Mouse (Mus musculus) forebrain, embryonic 11.5 days (tissue): Measurements from ENCODE around the gene Tspan9. TPM values are rescaled to one million over a fixed set of nuclear protein-coding genes. Genes with fewer than 3 reads are reported as not detected.
A peak's percentile ranks its signal among the peaks of the same experiment; 100 is the strongest.

Experiments
- ATAC-seq: fragments of 200-750 bp; cut with Nextera tagmentation; replicated peaks from 2 replicates; pipeline ENCODE4 v1.8.0; 2017; ENCODE audit warnings: moderate TSS enrichment; ENCODE audit not compliant: low FRiP score
- DNase-seq: peaks from one replicate; pipeline ENCODE4 v3.0.0-alpha.2; 2017; ENCODE audit warnings: low spot score
- H3K27ac ChIP-seq: fragments of 300-500 bp; sonication (generic); 2 replicates; pipeline ENCODE4 v1.5.1; 2014; ENCODE audit warnings: low read depth, low read length
- H3K27me3 ChIP-seq: fragments of 300-500 bp; sonication (generic); 2 replicates; pipeline ENCODE4 v1.6.1; 2014; ENCODE audit warnings: mild to moderate bottlenecking, low read length, mixed read lengths; ENCODE audit not compliant: control insufficient read depth, insufficient read depth
- H3K36me3 ChIP-seq: fragments of 300-500 bp; sonication (generic); 2 replicates; pipeline ENCODE4 v1.6.1; 2014; ENCODE audit warnings: mild to moderate bottlenecking, low read length, moderate library complexity, mixed read lengths; ENCODE audit not compliant: control insufficient read depth, insufficient read depth
- H3K4me1 ChIP-seq: fragments of 300-500 bp; sonication (generic); replicated peaks from 2 replicates; pipeline ENCODE4 v1.6.1; 2014; ENCODE audit warnings: low read length, mixed read lengths; ENCODE audit not compliant: control insufficient read depth, insufficient read depth
- H3K4me2 ChIP-seq: fragments of 300-500 bp; sonication (generic); 2 replicates; pipeline ENCODE4 v1.6.1; 2014; ENCODE audit warnings: low read depth, mild to moderate bottlenecking, low read length, moderate library complexity, mixed read lengths; ENCODE audit not compliant: severe bottlenecking
- H3K4me3 ChIP-seq: fragments of 300-500 bp; sonication (generic); 2 replicates; pipeline ENCODE4 v1.5.1; 2014; ENCODE audit warnings: low read depth, low read length
- H3K9ac ChIP-seq: fragments of 300-500 bp; sonication (generic); 2 replicates; pipeline ENCODE4 v1.6.1; 2014; ENCODE audit warnings: low read length
- H3K9me3 ChIP-seq: fragments of 300-500 bp; sonication (generic); 2 replicates; pipeline ENCODE4 v1.6.1; 2016; ENCODE audit warnings: low read length, mixed read lengths; ENCODE audit not compliant: control insufficient read depth
- WGBS: fragments of 180-500 bp; shearing (Covaris S2); extraction: QIAGEN DNeasy Blood & Tissue Kit; methylation state at CpG from one replicate; pipeline ENCODE4 v1.1.7; 2014; 5-methylcytosine and 5-hydroxymethylcytosine counted together
- polyA plus RNA-seq: library from polyadenylated mRNA; unstranded; fragments of >200 nt; fragmentation: Nextera tagmentation; extraction: Ambion mirVana; gene quantifications from 2 replicates; pipeline ENCODE4 v1.2.1, GENCODE M21; 2014

Tspan9 gene
- polyA plus RNA-seq, 1 experiment from 2014 or later = 39.6 TPM

- Histone ChIP-seq H3K4me1 (peaks cover 17% of the 10 kb centered on the region; the same call in 1 of the 2 replicates), H3K36me3 (no peaks in the 10 kb centered on the region), H3K4me3 (no peak overlapping the region), H3K4me2 (no peak overlapping the region), H3K9me3 (no peaks in the 10 kb centered on the region), H3K9ac (no peak overlapping the region), H3K27ac (no peak overlapping the region), H3K27me3 (peaks cover 12% of the 10 kb centered on the region)
- DNase-seq (no peak), ATAC-seq (no peak)
- 38% methylated on average over 6 of the region's 6 CpGs for WGBS
Measured at GRCm38 (mm10) chr6:128038568-128038967, 104.8 kb downstream of the Tspan9 start.

DNA sequence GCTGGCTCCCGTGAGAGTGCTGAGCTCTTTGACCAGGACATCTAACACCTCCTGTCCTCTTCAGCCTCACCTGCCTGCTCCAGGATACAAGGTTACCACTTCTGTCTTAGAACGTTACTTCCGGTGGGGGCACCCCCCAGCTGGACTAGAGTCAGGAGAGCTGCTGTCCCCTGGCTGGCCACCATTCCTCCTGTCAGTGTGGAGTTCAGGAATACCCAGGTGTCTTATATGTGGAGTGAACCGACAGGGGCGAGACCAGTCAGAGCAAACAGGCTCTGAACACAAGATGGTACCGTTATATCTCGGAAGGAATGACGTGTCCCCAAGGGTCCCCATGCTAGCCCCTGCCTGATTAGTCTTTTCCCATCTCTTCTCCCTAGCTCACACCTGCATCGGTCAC is 106.8 kb downstream of the Tspan9 start:
- ATAC-seq (no peak), DNase-seq (no peak)
- no peak overlapping the region for H3K4me2 ChIP-seq
- no peak overlapping the region for H3K9ac ChIP-seq
- 83% methylated on average over 9 of the region's 9 CpGs for WGBS
- peaks cover 19% of the 10 kb centered on the region; the same call in 1 of the 2 replicates for H3K4me1 ChIP-seq
- H3K27ac ChIP-seq = no peak overlapping the region
- no peak overlapping the region for H3K4me3 ChIP-seq
- H3K9me3 ChIP-seq = no peaks in the 10 kb centered on the region
- peaks cover 21% of the 10 kb centered on the region for H3K27me3 ChIP-seq
- H3K36me3 ChIP-seq = no peaks in the 10 kb centered on the region

DNA sequence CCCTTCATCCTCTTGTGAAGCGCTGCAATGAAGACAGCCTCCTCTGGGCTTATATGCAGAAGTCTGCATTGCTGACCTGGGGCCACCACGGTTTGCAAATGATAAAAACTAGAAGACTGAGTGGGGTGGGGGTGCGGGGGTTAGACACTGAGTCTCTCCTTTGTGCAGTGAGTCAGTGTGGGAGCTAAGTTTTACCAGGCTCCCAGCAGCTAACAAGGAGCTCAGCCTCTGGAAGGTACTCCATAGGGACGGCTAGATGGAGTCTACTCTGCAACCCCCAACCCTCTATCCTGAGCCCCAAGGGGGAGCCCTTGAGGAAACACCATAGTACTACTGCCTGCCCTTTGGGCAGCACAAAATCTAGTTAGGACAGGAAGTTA is 107.5 kb downstream of the Tspan9 start:
- Histone ChIP-seq H3K4me1 (peaks cover 19% of the 10 kb centered on the region; the same call in 1 of the 2 replicates), H3K27ac (no peak overlapping the region), H3K4me2 (peak overlapping the region; percentile 98), H3K36me3 (no peaks in the 10 kb centered on the region), H3K9me3 (no peaks in the 10 kb centered on the region), H3K27me3 (peaks cover 21% of the 10 kb centered on the region), H3K4me3 (peak overlapping the region; percentile 47), H3K9ac (peak overlapping the region; percentile 30; the same call in 1 of the 2 replicates)
- DNase-seq (no peak), ATAC-seq (no peak)
- 5% methylated on average over 4 of the region's 4 CpGs for WGBS

DNA sequence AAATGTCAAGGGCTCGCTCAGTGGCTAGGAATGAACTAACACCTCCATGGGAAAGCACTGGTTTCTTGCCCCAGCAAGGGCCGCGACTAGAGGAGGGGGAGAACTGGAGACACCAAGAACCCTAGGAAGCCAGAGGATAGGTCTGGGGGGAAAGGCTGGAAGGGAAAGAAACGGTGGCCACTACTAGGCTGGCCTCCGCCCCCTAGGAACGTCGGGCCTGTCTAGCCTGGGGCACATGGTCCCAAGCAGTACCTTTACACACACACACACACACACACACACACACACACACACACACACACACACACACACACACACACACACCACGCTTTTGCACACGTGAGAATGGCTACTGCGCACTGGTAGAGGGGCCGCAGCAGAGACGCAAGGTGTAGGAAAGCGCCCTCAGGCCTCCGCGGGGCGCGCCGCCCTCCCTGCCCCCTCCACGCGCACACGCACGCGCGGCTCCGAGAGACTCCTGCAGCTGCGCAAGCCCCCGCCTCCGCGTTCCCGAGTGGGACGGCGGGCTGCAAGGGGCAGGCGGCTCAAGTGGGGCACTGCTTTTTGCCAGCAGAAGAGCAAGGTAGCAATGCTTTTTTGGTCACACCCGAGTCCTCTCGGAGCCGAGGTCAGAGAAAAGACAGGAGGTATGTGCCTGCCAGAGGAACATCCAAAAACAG is 108.0 kb downstream of the Tspan9 start:
- no peaks in the 10 kb centered on the region for H3K36me3 ChIP-seq
- WGBS = 1% methylated on average over 36 of the region's 36 CpGs
- H3K4me1 ChIP-seq = peaks cover 19% of the 10 kb centered on the region; the same call in 1 of the 2 replicates
- H3K9me3 ChIP-seq = no peaks in the 10 kb centered on the region
- DNase-seq = peak; percentile 67
- peak overlapping the region; percentile 30; the same call in 1 of the 2 replicates for H3K9ac ChIP-seq
- H3K4me2 ChIP-seq = peak overlapping the region; percentile 98
- peak overlapping the region; percentile 47 for H3K4me3 ChIP-seq
- ATAC-seq = peak; percentile 45; the same call in 1 of the 2 replicates
- no peak overlapping the region for H3K27ac ChIP-seq
- peaks cover 21% of the 10 kb centered on the region for H3K27me3 ChIP-seq

- ATAC-seq (peak; percentile 82), DNase-seq (peak; percentile 90)
- Histone ChIP-seq H3K36me3 (no peaks in the 10 kb centered on the region), H3K27ac (no peak overlapping the region), H3K4me2 (peak overlapping the region; percentile 98), H3K27me3 (peaks cover 21% of the 10 kb centered on the region), H3K4me3 (peak overlapping the region; percentile 47), H3K9ac (peak overlapping the region; percentile 59), H3K9me3 (no peaks in the 10 kb centered on the region), H3K4me1 (peaks cover 19% of the 10 kb centered on the region; the same call in 1 of the 2 replicates)
- WGBS = under 1% methylated on average over 79 of the region's 80 CpGs
Measured at GRCm38 (mm10) chr6:128034317-128035249, 108.8 kb downstream of the Tspan9 start.

- Histone ChIP-seq H3K4me2 (peak overlapping the region; percentile 98), H3K9me3 (no peaks in the 10 kb centered on the region), H3K4me3 (peak overlapping the region; percentile 47), H3K9ac (peak overlapping the region; percentile 59), H3K27me3 (peaks cover 21% of the 10 kb centered on the region), H3K36me3 (no peaks in the 10 kb centered on the region), H3K4me1 (peaks cover 19% of the 10 kb centered on the region; the same call in 1 of the 2 replicates), H3K27ac (no peak overlapping the region)
- no peak for ATAC-seq
- WGBS = 6% methylated on average over 4 of the region's 4 CpGs
- no peak for DNase-seq
Measured at GRCm38 (mm10) chr6:128033868-128034250, 109.5 kb downstream of the Tspan9 start.

- Histone ChIP-seq H3K9ac (no peak overlapping the region), H3K27me3 (peaks cover 21% of the 10 kb centered on the region), H3K4me2 (peak overlapping the region; percentile 98; the same call in 1 of the 2 replicates), H3K27ac (no peak overlapping the region), H3K4me3 (no peak overlapping the region), H3K36me3 (no peaks in the 10 kb centered on the region), H3K9me3 (no peaks in the 10 kb centered on the region), H3K4me1 (peaks cover 19% of the 10 kb centered on the region; the same call in 1 of the 2 replicates)
- WGBS = 42% methylated on average over 11 of the region's 11 CpGs
- DNase-seq (no peak), ATAC-seq (no peak)
Measured at GRCm38 (mm10) chr6:128033172-128033867, 110.1 kb downstream of the Tspan9 start.
